Mouse (Mus musculus): ENCODE results near the gene Edn2.

GRCm38 (mm10) chr4:120188204-120188603, 27.2 kb downstream of the Edn2 start:
- no peak for TF ChIP-seq CTCF (IDR thresholded peaks at IDR 0.05; ENCODE audit: low read depth)
- no peak for TF ChIP-seq EP300 (IDR thresholded peaks at IDR 0.05; ENCODE audit: low read depth)

All from heart, postnatal 0 days (tissue).